In the genomic region with DNA sequence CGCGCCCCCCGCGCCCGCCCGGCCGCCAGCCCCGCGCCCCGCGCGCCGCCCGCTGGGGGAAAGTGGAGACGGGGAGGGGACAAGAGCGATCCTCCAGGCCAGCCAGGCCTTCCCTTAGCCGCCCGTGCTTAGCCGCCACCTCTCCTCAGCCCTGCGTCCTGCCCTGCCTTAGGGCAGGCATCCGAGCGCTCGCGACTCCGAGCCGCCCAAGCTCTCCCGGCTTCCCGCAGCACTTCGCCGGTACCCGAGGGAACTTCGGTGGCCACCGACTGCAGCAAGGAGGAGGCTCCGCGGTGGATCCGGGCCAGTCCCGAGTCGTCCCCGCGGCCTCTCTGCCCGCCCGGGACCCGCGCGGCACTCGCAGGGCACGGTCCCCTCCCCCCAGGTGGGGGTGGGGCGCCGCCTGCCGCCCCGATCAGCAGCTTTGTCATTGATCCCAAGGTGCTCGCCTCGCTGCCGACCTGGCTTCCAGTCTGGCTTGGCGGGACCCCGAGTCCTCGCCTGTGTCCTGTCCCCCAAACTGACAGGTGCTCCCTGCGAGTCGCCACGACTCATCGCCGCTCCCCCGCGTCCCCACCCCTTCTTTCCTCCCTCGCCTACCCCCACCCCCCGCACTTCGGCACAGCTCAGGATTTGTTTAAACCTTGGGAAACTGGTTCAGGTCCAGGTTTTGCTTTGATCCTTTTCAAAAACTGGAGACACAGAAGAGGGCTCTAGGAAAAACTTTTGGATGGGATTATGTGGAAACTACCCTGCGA, we compare ENCODE assay signal across 7 mouse cellular contexts. TPM values are rescaled to one million over a fixed set of nuclear protein-coding genes. Genes with fewer than 3 reads are reported as not detected.
DNase-seq lines count a peak whose midpoint lies in the region; ATAC-seq and TF ChIP-seq lines count a peak whose summit lies in the region.

No protein-coding gene starts in this region.

- H3K9me3 ChIP-seq in intestine, postnatal 0 days (ENCODE audit: control insufficient read depth) = no peaks in the 10 kb centered on the region
- H3K9me3 ChIP-seq in limb, embryonic 10.5 days (replicated peaks) = no peaks in the 10 kb centered on the region
- H3K9me3 ChIP-seq in midbrain, embryonic 12.5 days = no peaks in the 10 kb centered on the region

- H3K36me3 ChIP-seq in intestine, postnatal 0 days (ENCODE audit: control insufficient read depth, insufficient read depth) = no peaks in the 10 kb centered on the region
- peaks cover under 1% of the 10 kb centered on the region; the same call in 1 of the 2 replicates for H3K36me3 ChIP-seq in limb, embryonic 10.5 days
- no peaks in the 10 kb centered on the region for H3K36me3 ChIP-seq in midbrain, embryonic 12.5 days
- H3K36me3 ChIP-seq in spleen, adult 2 months (ENCODE audit: control insufficient read depth, insufficient read depth, low read length) = no peaks in the 10 kb centered on the region

- peak overlapping the region; percentile 75 for H3K9ac ChIP-seq in intestine, postnatal 0 days (ENCODE audit: low read depth, low read length)
- peak overlapping the region; percentile 77 for H3K9ac ChIP-seq in midbrain, embryonic 12.5 days (replicated peaks)

- 0 out of 2 replicates have a peak, but pooled peaks cover 4% of the 10 kb centered on the region for H3K4me1 ChIP-seq in intestine, postnatal 0 days (replicated peaks; ENCODE audit: control insufficient read depth, insufficient read depth, low read length)
- H3K4me1 ChIP-seq in limb, embryonic 10.5 days = peaks cover 63% of the 10 kb centered on the region
- 0 out of 2 replicates have a peak, but pooled peaks cover 11% of the 10 kb centered on the region for H3K4me1 ChIP-seq in midbrain, embryonic 12.5 days
- H3K4me1 ChIP-seq in spleen, adult 2 months (ENCODE audit: control insufficient read depth, insufficient read depth, insufficient read length) = peaks cover 9% of the 10 kb centered on the region

- peak overlapping the region; percentile 73 for H3K27ac ChIP-seq in intestine, postnatal 0 days (ENCODE audit: low read depth, low read length)
- H3K27ac ChIP-seq in limb, embryonic 10.5 days = peak overlapping the region; percentile 99
- peak overlapping the region; percentile 73 for H3K27ac ChIP-seq in midbrain, embryonic 12.5 days (replicated peaks)
- H3K27ac ChIP-seq in spleen, adult 2 months (ENCODE audit: insufficient read depth, low read length) = no peak overlapping the region

- TF ChIP-seq CTCF in intestine, postnatal 0 days (IDR thresholded peaks at IDR 0.05; ENCODE audit: low read depth) = no peak
- no peak for TF ChIP-seq CTCF in spleen, adult 2 months (IDR thresholded peaks at IDR 0.05; ENCODE audit: extremely low read depth, insufficient read depth, insufficient read length, insufficient replicate concordance)

- peak; percentile 38 for DNase-seq in adrenal gland, adult 8-10 months
- DNase-seq in embryo, embryonic 10 days (ENCODE audit: low spot score) = peak; percentile 73
- peak; percentile 29 to 65 for DNase-seq in gastrocnemius, postnatal 4 days (ENCODE audit: low spot score in 2 of 2)
- peak; percentile 85 for DNase-seq in limb, embryonic 10.5 days (ENCODE audit: low spot score)
- peak in 1 of 2 experiments; percentile 12 for DNase-seq in spleen, adult 2 months (ENCODE audit: low read depth in 1 of 2, low spot score in 2 of 2)

- peak overlapping the region; percentile 99 for H3K4me2 ChIP-seq in intestine, postnatal 0 days (replicated peaks; ENCODE audit: low read depth)
- H3K4me2 ChIP-seq in midbrain, embryonic 12.5 days (replicated peaks) = peak overlapping the region; percentile 91

- ATAC-seq in intestine, postnatal 0 days = peak; percentile 87
- ATAC-seq in midbrain, embryonic 12.5 days (ENCODE audit: low FRiP score, low read depth) = peak; percentile 94

- under 1% methylated on average over 57 of the region's 68 CpGs for WGBS in intestine, postnatal 0 days
- WGBS in limb, embryonic 10.5 days = 1% methylated on average over 56 of the region's 68 CpGs
- WGBS in midbrain, embryonic 12.5 days = 1% methylated on average over 37 of the region's 68 CpGs
- 2% methylated on average over 52 of the region's 68 CpGs for WGBS in spleen, adult 2 months

- TF ChIP-seq POLR2A in spleen, adult 2 months (IDR thresholded peaks at IDR 0.05; ENCODE audit: low read depth, low read length) = no peak

- peak overlapping the region; percentile 75 for H3K4me3 ChIP-seq in intestine, postnatal 0 days (ENCODE audit: low read depth, low read length)
- peak overlapping the region; percentile 87 for H3K4me3 ChIP-seq in limb, embryonic 10.5 days
- H3K4me3 ChIP-seq in midbrain, embryonic 12.5 days = peak overlapping the region; percentile 77
- H3K4me3 ChIP-seq in spleen, adult 2 months (ENCODE audit: extremely low read depth, insufficient read depth, insufficient read length) = peak overlapping the region; percentile 57

- no peaks in the 10 kb centered on the region for H3K27me3 ChIP-seq in intestine, postnatal 0 days (replicated peaks; ENCODE audit: control insufficient read depth, insufficient read depth, low read length)
- no peaks in the 10 kb centered on the region for H3K27me3 ChIP-seq in limb, embryonic 10.5 days (ENCODE audit: low read depth, poor library complexity, severe bottlenecking)
- H3K27me3 ChIP-seq in midbrain, embryonic 12.5 days = 0 out of 2 replicates have a peak, but pooled peaks cover 3% of the 10 kb centered on the region
- peaks cover 16% of the 10 kb centered on the region for H3K27me3 ChIP-seq in spleen, adult 2 months (ENCODE audit: control insufficient read depth, insufficient read depth, low read length)

RNA-seq across cellular contexts. Expression of gene Pdgfc, which starts 0.5 kb away (rescaled TPM):
- 1 to 10 TPM; 6.3 to 9.0 (median 7.5) TPM for total RNA-seq in adrenal gland, adult 8-10 months (2022)
- 10 to 100 TPM; 10.4 to 11.3 TPM for total RNA-seq in gastrocnemius, postnatal 4 days (2021)
- polyA plus RNA-seq in intestine, postnatal 0 days (2015; fragmentation: Nextera tagmentation; extraction: Ambion mirVana) = 5.7 and 6.1 TPM in 2 replicates
- polyA plus RNA-seq in limb, embryonic 10.5 days (2016; fragmentation: Nextera tagmentation; extraction: Ambion mirVana) = 47.0 and 58.8 TPM in 2 replicates
- 5.4 and 7.4 TPM in 2 replicates for polyA plus RNA-seq in midbrain, embryonic 12.5 days (2016; fragmentation: Nextera tagmentation; extraction: Ambion mirVana)
- polyA plus RNA-seq in spleen, adult 2 months (2012; rRNA removed) = 0.48 and 0.53 TPM in 2 replicates
